Mouse (Mus musculus): ENCODE data around the gene Tdrd1. TPM values are rescaled to one million over a fixed set of nuclear protein-coding genes. Genes with fewer than 3 reads are reported as not detected.

The Tdrd1 gene
- polyA plus RNA-seq, 1 experiment, result 0.02 TPM

DNA sequence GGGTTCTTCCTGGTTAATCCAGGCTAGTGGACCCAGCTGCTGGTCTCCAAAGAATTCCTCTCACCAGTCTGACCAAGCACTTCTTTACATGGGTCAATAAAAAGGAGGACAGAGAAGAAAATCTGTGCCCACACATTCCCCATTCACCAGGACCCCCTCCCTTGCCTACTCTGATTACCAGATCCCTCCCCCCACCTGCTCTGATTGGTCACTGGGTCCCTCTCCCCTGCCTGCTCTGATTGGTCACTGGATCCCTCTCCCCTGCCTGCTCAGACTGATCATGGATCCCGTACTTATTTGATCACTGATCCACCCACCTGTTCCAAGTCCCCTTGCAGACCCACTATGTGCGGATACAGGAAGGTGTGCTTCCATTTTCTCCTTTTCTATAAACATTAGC is 65.4 kb downstream of the Tdrd1 start:
- peaks cover 11% of the 10 kb centered on the region for H3K4me1 ChIP-seq (ENCODE audit: control insufficient read depth, insufficient read depth, low read length)
- no peak for DNase-seq
- no peak overlapping the region for H3K4me3 ChIP-seq (ENCODE audit: insufficient read depth, low read depth, low read length)
- TF ChIP-seq CTCF (conservative IDR thresholded peaks at IDR 0.05; ENCODE audit: insufficient read depth, insufficient read length, low read depth, low read length) (no peak), POLR2A (IDR thresholded peaks at IDR 0.05; ENCODE audit: low read depth, low read length) (no peak)
- H3K36me3 ChIP-seq (ENCODE audit: control insufficient read depth, insufficient read depth, low read length), result no peaks in the 10 kb centered on the region
- H3K27ac ChIP-seq (ENCODE audit: insufficient read depth, low read depth, low read length), result no peak overlapping the region
- 70% methylated on average over 2 of the region's 2 CpGs for WGBS
- H3K27me3 ChIP-seq (replicated peaks; ENCODE audit: control insufficient read depth, insufficient read depth, low read length), result no peaks in the 10 kb centered on the region

DNA sequence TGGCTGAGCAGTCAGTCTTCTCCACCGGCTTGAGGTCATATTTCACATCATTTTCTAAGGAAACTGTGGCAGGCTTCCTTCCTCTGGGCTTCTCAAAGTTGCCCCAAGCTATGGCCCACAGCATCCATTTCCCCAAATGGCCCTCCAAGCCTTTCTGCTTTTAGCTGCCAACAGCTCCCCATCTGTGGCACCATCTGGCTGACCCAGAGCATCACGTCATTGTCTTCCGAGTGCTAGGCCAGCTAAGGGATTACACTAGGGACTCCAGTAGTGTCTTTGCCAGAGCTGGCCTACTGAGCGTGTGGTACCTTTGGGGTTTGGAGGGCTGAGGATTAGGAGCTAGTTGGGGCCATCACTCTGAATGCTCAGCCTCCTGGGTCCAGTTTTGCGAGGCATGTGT is 66.6 kb downstream of the Tdrd1 start:
- no peak for DNase-seq
- H3K36me3 ChIP-seq (ENCODE audit: control insufficient read depth, insufficient read depth, low read length), result no peaks in the 10 kb centered on the region
- peaks cover 21% of the 10 kb centered on the region for H3K4me1 ChIP-seq (ENCODE audit: control insufficient read depth, insufficient read depth, low read length)
- 88% methylated on average over 5 of the region's 5 CpGs for WGBS
- no peak overlapping the region for H3K27ac ChIP-seq (ENCODE audit: insufficient read depth, low read depth, low read length)
- no peaks in the 10 kb centered on the region for H3K27me3 ChIP-seq (replicated peaks; ENCODE audit: control insufficient read depth, insufficient read depth, low read length)
- TF ChIP-seq CTCF (conservative IDR thresholded peaks at IDR 0.05; ENCODE audit: insufficient read depth, insufficient read length, low read depth, low read length) (no peak), POLR2A (IDR thresholded peaks at IDR 0.05; ENCODE audit: low read depth, low read length) (no peak)
- H3K4me3 ChIP-seq (ENCODE audit: insufficient read depth, low read depth, low read length), result no peak overlapping the region

DNA sequence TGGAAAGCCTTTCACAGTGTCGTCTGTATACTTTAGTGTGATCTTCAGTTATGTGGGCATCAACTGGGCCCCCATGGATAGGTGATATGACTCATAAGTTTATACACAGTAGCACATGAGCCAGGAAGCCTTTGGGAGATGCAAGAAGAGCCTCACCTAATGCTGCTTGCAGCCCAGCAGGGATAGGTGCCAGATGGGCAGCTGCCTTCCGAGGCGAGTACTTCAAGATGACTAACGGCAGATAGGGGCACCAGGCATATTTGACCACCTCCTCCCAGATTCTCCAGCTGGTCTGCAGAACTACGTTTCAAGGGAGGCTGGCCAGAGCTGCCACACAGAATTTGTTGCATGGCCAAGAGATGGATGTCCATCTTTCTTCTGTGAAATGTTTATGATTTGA is 67.3 kb downstream of the Tdrd1 start:
- H3K27ac ChIP-seq (ENCODE audit: insufficient read depth, low read depth, low read length), result no peak overlapping the region
- no peaks in the 10 kb centered on the region for H3K36me3 ChIP-seq (ENCODE audit: control insufficient read depth, insufficient read depth, low read length)
- no peaks in the 10 kb centered on the region for H3K27me3 ChIP-seq (replicated peaks; ENCODE audit: control insufficient read depth, insufficient read depth, low read length)
- 89% methylated on average over 5 of the region's 5 CpGs for WGBS
- peaks cover 15% of the 10 kb centered on the region for H3K4me1 ChIP-seq (ENCODE audit: control insufficient read depth, insufficient read depth, low read length)
- TF ChIP-seq POLR2A (IDR thresholded peaks at IDR 0.05; ENCODE audit: low read depth, low read length) (no peak), CTCF (conservative IDR thresholded peaks at IDR 0.05; ENCODE audit: insufficient read depth, insufficient read length, low read depth, low read length) (no peak)
- H3K4me3 ChIP-seq (ENCODE audit: insufficient read depth, low read depth, low read length), result no peak overlapping the region
- no peak for DNase-seq

DNA sequence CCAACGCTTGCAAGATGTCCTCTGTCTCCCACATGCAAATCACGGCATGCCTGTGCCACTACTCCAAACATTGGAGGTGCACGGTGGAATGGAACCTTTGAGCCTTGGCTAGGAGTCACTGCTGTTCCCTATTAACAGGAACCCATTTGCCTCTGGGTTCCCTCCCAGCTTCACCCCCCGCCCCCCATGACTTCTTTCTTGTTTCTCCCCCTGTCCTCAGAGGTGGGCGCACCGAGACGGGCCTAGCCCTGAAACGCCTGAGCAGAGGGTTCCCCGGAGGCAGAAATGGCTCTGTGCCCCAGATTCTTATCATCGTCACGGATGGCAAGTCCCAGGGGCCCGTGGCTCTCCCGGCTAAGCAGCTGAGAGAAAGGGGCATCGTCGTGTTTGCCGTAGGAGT is 71.6 kb downstream of the Tdrd1 start:
- H3K4me3 ChIP-seq (ENCODE audit: insufficient read depth, low read depth, low read length), result peak overlapping the region; percentile 21; the same call in 1 of the 2 replicates
- DNase-seq, result peak; percentile 72
- peaks cover 23% of the 10 kb centered on the region for H3K4me1 ChIP-seq (ENCODE audit: control insufficient read depth, insufficient read depth, low read length)
- no peaks in the 10 kb centered on the region for H3K27me3 ChIP-seq (replicated peaks; ENCODE audit: control insufficient read depth, insufficient read depth, low read length)
- peak overlapping the region; percentile 62 for H3K27ac ChIP-seq (ENCODE audit: insufficient read depth, low read depth, low read length)
- H3K36me3 ChIP-seq (ENCODE audit: control insufficient read depth, insufficient read depth, low read length), result no peaks in the 10 kb centered on the region
- 30% methylated on average over 16 of the region's 16 CpGs for WGBS
- TF ChIP-seq CTCF (conservative IDR thresholded peaks at IDR 0.05; ENCODE audit: insufficient read depth, insufficient read length, low read depth, low read length) (no peak), POLR2A (IDR thresholded peaks at IDR 0.05; ENCODE audit: low read depth, low read length) (no peak)

DNA sequence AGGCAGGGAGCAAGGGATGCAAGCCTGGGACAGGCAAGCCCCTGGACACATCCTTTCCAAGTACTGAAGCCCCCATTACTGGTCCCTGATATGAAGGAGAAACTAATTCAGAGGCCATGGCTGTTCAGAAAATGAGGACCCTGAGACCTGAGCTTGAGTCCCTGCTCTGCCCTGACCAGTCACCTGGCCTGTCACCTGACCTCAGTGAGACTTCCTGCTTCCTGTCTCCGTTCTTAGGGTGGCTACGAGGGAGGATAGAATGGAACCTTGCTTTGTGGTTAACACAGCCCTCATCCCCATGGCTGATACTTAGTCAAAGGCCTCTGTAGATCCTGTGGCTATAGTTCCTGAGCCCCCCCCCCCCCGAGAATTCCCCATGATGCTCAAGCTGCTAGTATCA is 78.1 kb downstream of the Tdrd1 start:
- Histone ChIP-seq H3K4me1 (ENCODE audit: control insufficient read depth, insufficient read depth, low read length) (peaks cover 13% of the 10 kb centered on the region), H3K36me3 (ENCODE audit: control insufficient read depth, insufficient read depth, low read length) (no peaks in the 10 kb centered on the region), H3K27ac (ENCODE audit: insufficient read depth, low read depth, low read length) (no peak overlapping the region), H3K27me3 (replicated peaks; ENCODE audit: control insufficient read depth, insufficient read depth, low read length) (no peaks in the 10 kb centered on the region), H3K4me3 (ENCODE audit: insufficient read depth, low read depth, low read length) (no peak overlapping the region)
- 71% methylated on average over 3 of the region's 3 CpGs for WGBS
- DNase-seq, result no peak
- TF ChIP-seq POLR2A (IDR thresholded peaks at IDR 0.05; ENCODE audit: low read depth, low read length), result no peak
- no peak for TF ChIP-seq CTCF (conservative IDR thresholded peaks at IDR 0.05; ENCODE audit: insufficient read depth, insufficient read length, low read depth, low read length)

DNA sequence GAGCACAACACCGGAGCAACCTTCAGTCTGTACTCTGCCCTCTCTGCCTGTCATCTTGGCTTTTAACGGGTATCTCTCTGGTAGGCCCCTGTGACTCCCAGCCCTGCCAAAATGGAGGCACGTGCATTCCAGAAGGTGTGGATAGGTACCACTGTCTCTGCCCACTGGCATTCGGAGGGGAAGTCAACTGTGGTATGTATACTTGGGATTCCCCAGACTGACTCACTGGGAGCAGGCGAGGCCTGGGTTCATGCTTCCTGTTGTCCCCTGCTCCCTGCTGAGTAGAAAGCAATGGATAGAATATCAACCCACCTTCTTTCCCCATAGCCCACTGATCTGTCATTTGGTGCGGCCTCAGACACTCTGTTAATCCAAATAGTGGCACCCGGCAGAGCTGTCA is 79.4 kb downstream of the Tdrd1 start:
- Histone ChIP-seq H3K36me3 (ENCODE audit: control insufficient read depth, insufficient read depth, low read length) (no peaks in the 10 kb centered on the region), H3K27me3 (replicated peaks; ENCODE audit: control insufficient read depth, insufficient read depth, low read length) (no peaks in the 10 kb centered on the region), H3K4me3 (ENCODE audit: insufficient read depth, low read depth, low read length) (no peak overlapping the region), H3K27ac (ENCODE audit: insufficient read depth, low read depth, low read length) (no peak overlapping the region), H3K4me1 (ENCODE audit: control insufficient read depth, insufficient read depth, low read length) (peaks cover 8% of the 10 kb centered on the region)
- no peak for TF ChIP-seq CTCF (conservative IDR thresholded peaks at IDR 0.05; ENCODE audit: insufficient read depth, insufficient read length, low read depth, low read length)
- TF ChIP-seq POLR2A (IDR thresholded peaks at IDR 0.05; ENCODE audit: low read depth, low read length), result no peak
- DNase-seq, result peak; percentile 26
- 72% methylated on average over 7 of the region's 7 CpGs for WGBS

DNA sequence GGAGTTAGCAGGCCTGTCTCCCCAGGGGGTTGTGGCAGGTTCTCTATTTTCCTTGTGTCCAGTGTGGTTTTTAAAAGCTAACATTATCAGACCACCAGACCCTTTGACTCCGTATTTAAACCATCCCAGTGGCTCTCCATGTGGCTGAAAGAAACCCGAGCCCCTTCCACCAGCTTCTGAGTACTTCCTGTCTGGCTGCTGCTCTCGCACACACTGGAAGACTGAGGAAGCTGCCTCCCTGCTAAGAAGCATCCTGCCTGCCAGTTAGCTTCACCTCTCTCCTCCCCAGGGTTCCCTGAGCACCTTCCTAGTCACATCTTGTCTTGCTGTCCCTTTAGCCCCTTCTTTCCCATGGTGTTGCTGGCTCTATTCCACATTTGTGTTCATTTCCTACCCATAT is 81.8 kb downstream of the Tdrd1 start:
- WGBS, result 62% methylated on average over 3 of the region's 3 CpGs
- TF ChIP-seq CTCF (conservative IDR thresholded peaks at IDR 0.05; ENCODE audit: insufficient read depth, insufficient read length, low read depth, low read length) (no peak), POLR2A (IDR thresholded peaks at IDR 0.05; ENCODE audit: low read depth, low read length) (no peak)
- DNase-seq, result no peak

More for the DNA sequence above, 81.8 kb downstream of the Tdrd1 start:
- Histone ChIP-seq H3K4me1 (ENCODE audit: control insufficient read depth, insufficient read depth, low read length) (0 out of 2 replicates have a peak, but pooled peaks cover 4% of the 10 kb centered on the region), H3K27me3 (replicated peaks; ENCODE audit: control insufficient read depth, insufficient read depth, low read length) (no peaks in the 10 kb centered on the region), H3K27ac (ENCODE audit: insufficient read depth, low read depth, low read length) (no peak overlapping the region), H3K4me3 (ENCODE audit: insufficient read depth, low read depth, low read length) (no peak overlapping the region), H3K36me3 (ENCODE audit: control insufficient read depth, insufficient read depth, low read length) (no peaks in the 10 kb centered on the region)
